Mouse (Mus musculus) right cerebral cortex, postnatal 4 days (tissue): ENCODE results near the gene Tbc1d2.
"Not testable (repeated sequence)": the region's sequence is repeated elsewhere in the genome, so short reads cannot be mapped to it uniquely, and the experiment has no call there.

Experiments
- DNase-seq: peaks from one replicate; pipeline ENCODE4 v3.0.0-alpha.2; 2022

Gene Tbc1d2

GRCm38 (mm10) chr4:46600473-46601257, 49.3 kb downstream of the Tbc1d2 start:
- peak; percentile 5 for DNase-seq

- DNase-seq, result not testable (repeated sequence)
Observed at GRCm38 (mm10) chr4:46599609-46600008, 50.4 kb downstream of the Tbc1d2 start.

GRCm38 (mm10) chr4:46598981-46599380, 51.0 kb downstream of the Tbc1d2 start:
- peak; percentile 3 for DNase-seq

GRCm38 (mm10) chr4:46598111-46598510, 51.9 kb downstream of the Tbc1d2 start:
- DNase-seq, result peak; percentile 1

- peak; percentile 1 for DNase-seq
Observed at GRCm38 (mm10) chr4:46597286-46597961, 52.6 kb downstream of the Tbc1d2 start.

- no peak for DNase-seq
Observed at GRCm38 (mm10) chr4:46596398-46596797, 53.6 kb downstream of the Tbc1d2 start.

DNA sequence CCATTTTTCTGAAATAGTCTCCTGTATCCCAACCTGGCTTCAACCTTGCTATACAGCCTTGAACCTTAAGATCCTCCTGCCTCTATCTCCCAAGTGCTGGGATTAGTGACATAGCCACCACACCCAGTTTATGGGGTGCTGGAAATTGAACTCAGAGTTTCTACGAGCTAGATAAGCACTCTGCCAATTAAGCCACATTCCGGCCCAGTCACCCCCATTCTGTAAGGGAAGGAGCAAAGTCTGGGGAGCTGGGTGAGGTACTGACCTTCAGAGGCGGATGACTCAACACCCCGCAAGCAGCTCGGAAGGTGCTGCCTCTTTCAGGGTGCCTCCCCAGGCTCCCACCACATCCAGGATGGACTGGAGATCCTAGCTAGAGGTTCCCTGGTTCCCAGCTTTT, 55.9 kb downstream of the Tbc1d2 start:
- no peak for DNase-seq

DNA sequence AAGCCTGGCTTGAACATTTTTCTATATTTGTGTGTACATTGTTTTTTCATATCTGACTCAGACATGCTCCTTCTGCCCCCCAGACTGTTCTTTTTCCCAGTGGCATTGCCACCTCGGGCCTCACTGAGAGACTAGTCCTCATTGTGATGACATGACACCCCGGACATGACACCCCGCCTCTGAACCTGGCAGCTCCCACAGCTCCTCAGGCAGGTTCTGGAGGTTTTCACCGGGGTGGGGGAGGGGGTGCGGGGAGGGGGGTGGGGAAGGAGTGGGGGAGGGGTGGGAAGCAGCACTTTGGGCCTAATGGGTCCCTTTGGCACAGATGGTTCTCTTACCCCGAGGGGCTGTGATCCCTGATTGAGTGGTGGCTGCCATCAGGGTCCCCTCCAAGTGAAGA, 56.5 kb downstream of the Tbc1d2 start:
- DNase-seq, result no peak

- peak; percentile 8 for DNase-seq
Observed at GRCm38 (mm10) chr4:46591833-46592520, 58.0 kb downstream of the Tbc1d2 start.

GRCm38 (mm10) chr4:46590810-46591209, 59.2 kb downstream of the Tbc1d2 start:
- DNase-seq, result no peak

GRCm38 (mm10) chr4:46589946-46590684, 59.9 kb downstream of the Tbc1d2 start:
- DNase-seq, result no peak

DNA sequence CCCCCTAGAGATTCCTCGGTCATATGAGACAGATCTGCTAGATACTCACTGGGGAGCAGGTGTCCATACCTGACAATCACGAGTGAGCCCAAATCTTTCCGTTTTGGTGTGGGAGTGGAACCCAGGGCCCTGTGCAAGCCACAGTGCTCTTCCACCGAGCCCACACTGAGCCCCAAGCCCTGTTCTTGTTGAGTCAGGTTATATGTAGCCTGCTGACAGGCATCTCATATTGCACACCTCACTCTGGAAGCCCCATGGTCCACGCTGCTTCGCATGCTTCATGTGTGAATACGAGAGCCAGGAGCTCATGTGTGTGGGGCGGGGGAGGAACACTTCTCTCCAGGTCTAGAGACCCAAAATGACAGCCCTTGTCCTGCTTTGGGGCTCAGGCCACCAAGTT, 60.9 kb downstream of the Tbc1d2 start:
- DNase-seq, result no peak

- no peak for DNase-seq
Observed at GRCm38 (mm10) chr4:46586473-46586872, 63.5 kb downstream of the Tbc1d2 start.

- no peak for DNase-seq
Observed at GRCm38 (mm10) chr4:46585811-46586190, 64.2 kb downstream of the Tbc1d2 start.

DNA sequence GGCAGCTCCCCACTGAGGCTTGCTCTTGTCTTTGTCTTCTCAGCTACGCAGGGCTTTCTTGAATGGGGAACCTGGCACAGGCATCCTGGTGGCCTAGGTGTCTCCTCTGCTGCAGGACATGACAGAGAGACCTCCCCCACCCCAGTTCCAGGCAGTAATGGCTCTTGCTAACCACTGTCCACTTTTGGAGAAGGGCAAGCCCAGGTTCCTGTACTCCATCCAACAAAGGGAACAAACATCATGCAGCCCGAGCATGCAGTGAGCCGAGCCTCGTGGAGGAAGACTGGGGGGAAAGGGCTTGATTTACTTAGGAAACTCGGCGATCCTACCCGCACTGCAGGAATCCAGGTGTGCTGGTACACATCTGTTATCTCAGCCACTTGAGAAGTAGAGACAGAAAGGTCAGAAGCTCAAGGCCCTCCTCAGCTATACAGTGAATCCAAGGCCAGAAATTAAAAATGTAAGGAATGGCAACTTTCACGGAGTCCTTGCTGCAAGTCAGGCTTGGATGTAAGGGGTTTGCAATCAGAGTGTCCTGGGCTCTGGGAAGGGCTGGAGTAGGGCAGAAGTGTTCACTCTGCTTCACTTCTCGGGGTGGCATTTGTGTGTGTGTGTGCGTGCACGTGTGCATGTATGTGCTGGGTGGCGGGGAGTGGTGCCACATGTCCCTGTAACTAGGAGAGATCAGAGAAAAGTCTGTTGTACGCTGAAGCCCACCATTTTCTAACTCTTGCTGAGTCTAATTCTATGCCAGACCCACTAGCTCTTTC, 64.8 kb downstream of the Tbc1d2 start:
- no peak for DNase-seq

DNA sequence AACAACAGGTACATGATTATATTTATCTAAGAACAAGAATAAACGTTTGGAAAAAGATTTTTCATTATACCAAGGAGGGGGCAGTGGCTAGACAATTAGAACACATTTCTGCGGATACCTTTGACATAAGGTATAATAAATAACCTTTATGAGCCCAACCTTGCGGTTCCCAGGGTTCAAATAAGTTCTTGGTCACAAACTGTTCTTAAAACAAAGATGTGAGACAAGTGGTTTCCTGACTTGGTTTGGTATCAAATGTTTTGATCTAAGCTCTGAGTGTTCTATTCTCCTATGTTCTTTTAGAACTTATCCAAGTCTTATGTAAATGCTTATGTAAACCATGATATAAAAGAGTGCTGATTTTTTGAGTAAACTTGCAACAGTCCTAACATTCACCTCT, 65.5 kb downstream of the Tbc1d2 start:
- DNase-seq, result not testable (repeated sequence)

- DNase-seq, result not testable (repeated sequence)
Observed at GRCm38 (mm10) chr4:46584084-46584483, 65.9 kb downstream of the Tbc1d2 start.

DNA sequence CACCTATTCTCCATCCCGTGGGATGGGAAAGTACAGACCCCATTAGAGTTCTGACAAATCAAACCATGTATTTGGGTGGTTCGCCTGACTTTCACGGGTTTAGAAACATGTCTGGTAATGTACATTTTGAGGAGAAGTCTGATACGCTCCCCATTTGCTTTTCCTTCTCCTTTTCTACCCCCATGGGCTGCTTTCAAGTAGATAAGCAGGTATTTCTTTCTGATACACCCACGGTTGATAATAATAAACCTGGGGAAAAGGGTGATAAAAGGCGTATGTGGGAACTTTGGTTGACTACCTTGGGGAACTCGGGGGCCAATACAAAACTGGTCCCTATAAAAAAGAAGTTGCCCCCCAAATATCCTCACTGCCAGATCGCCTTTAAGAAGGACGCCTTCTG, 68.0 kb downstream of the Tbc1d2 start:
- DNase-seq, result not testable (repeated sequence)

DNA sequence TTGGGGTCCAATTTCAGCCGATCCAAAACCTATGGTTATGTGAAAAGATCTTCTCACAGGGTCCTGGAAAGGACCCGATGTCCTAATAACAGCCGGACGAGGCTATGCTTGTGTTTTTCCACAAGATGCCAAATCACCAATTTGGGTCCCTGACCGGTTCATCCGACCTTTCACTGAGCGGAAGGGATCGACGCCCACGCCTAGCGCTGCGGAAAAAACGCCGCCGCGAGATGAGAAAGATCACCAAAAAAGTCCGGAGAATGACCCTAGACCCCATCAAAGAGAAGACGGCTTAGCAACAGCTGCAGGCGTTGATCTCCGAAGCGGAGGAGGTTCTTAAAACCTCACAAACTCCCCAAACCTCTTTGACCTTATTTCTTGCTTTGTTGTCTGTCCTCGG, 68.4 kb downstream of the Tbc1d2 start:
- DNase-seq, result not testable (repeated sequence)

DNA sequence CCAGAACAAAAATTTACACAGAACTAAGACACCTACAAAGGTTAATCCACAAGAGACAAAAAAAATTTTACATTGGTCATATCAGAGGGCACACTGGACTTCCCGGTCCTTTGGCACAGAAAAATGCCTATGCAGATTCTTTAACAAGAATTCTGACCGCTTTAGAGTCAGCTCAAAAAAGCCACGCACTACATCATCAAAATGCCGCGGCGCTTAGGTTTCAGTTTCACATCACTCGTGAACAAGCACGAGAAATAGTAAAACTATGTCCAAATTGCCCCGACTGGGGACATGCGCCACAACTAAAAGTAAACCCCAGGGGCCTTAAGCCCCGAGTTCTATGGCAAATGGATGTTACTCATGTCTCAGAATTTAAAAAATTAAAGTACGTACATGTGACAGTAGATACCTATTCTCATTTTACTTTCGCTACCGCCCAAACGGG, 69.2 kb downstream of the Tbc1d2 start:
- DNase-seq, result not testable (repeated sequence)

DNA sequence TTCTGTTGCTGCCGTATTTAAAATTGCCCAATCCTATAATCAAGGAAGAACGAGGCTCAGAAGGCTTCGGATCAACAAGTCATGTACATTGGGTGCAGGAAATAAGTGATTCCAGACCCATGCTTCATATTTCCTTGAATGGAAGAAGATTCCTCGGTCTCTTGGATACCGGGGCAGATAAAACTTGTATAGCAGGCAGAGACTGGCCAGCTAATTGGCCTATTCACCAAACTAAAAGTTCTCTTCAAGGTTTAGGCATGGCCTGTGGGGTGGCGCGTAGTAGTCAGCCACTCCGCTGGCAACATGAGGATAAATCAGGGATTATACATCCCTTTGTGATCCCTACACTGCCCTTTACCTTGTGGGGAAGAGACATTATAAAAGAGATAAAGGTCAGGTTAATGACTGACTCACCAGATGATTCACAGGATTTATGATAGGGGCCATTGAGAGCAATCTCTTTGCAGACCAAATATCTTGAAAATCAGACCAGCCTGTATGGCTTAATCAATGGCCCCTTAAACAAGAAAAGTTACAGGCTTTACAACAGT, 71.1 kb downstream of the Tbc1d2 start:
- not testable (repeated sequence) for DNase-seq

GRCm38 (mm10) chr4:46578228-46578627, 71.8 kb downstream of the Tbc1d2 start:
- no peak for DNase-seq
